Comparison of ENCODE assay signal across 12 mouse cellular contexts in the genomic region with DNA sequence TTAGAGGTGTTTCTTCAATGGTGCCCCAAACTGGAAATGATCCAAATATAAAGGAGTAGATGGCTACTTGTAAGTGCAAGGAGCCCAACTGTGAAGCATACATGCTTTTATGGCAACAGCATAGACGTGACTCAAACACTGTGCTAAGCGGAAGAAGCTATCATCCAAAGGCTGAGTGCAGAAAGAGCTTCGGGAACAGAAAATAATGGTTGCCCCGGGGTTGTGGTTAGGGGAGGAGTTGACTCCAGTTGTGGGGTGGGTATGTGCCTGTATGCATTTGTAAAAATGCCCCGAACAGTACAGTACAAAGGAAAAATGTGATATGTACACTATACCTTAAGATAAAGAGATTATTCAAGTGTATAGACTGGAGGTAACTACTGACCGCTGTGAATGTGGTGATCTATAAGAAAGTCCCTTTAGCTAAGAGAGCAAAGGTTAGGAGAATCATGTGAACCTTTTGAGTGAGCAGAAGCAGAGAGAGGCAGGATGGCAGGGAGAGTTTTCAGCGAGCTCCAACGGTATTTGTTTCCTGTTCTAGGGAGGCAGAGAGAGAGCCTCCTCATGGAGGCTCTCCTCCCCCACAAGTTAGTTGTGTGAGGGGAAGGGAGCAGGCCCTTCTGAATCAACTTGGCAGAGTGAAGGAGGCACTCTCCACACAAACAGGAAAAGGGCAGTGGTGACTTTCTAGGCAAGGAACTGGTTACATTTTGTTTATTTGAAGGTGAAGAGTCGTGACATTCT. TPM values are rescaled to one million over a fixed set of nuclear protein-coding genes. Genes with fewer than 3 reads are reported as not detected.
DNase-seq lines count a peak whose midpoint lies in the region; ATAC-seq and TF ChIP-seq lines count a peak whose summit lies in the region.
"Had no signal": no experiment of that assay in that cellular context is flagged by ENCODE, and none has a peak within 500 bp of the region (broad histone marks: within the 10 kb centered on the region; RNA-seq: fewer than 3 reads in every experiment).

No protein-coding gene starts in this region.

- H3K4me3 ChIP-seq in heart, embryonic 15.5 days = no peak overlapping the region
- H3K4me3 ChIP-seq in heart, embryonic 11.5 days (ENCODE audit: low read depth, low read length) = no peak overlapping the region
- H3K4me3 ChIP-seq in liver, postnatal 0 days (ENCODE audit: low read depth, low read length) = no peak overlapping the region
- H3K4me3 ChIP-seq: neural tube, embryonic 12.5 days had no signal

- WGBS in heart, embryonic 15.5 days = 69% methylated on average over 9 of the region's 9 CpGs
- 76% methylated on average over 9 of the region's 9 CpGs for WGBS in heart, embryonic 11.5 days (ENCODE audit: insufficient replicate concordance)
- WGBS in liver, postnatal 0 days (ENCODE audit: insufficient replicate concordance) = 46% methylated on average over 9 of the region's 9 CpGs

- TF ChIP-seq CTCF in liver, postnatal 0 days (IDR thresholded peaks at IDR 0.05; ENCODE audit: low read depth) = no peak

- ATAC-seq in heart, embryonic 15.5 days (replicated peaks; ENCODE audit: insufficient number of reproducible peaks, insufficient read depth, low FRiP score, low read depth) = no peak
- ATAC-seq in heart, embryonic 11.5 days (replicated peaks; ENCODE audit: insufficient number of reproducible peaks, low FRiP score, low TSS enrichment) = no peak; the same call in 1 of the 2 replicates
- ATAC-seq in granulocyte monocyte progenitor cell, adult 5-6 weeks (replicated peaks; ENCODE audit: poor library complexity, severe bottlenecking) = peak; percentile 52
- peak; percentile 47 for ATAC-seq in liver, postnatal 0 days

- DNase-seq in 3T3-L1 (ENCODE audit: low read depth, low spot score) = peak; percentile 17
- no peak for DNase-seq in liver, postnatal 0 days
- DNase-seq in embryo, embryonic 9.5 days (ENCODE audit: extremely low spot score) = no peak
- DNase-seq in natural killer cell, adult 2 months (ENCODE audit: low spot score in 2 of 2) = no peak
- no peak for DNase-seq in urinary bladder, postnatal 25 days (ENCODE audit: low spot score)
- DNase-seq: cerebellum, adult 2 months; layer of hippocampus, postnatal 36 days; thymus, postnatal 25 days had no signal

- 0 out of 2 replicates have a peak, but pooled peaks cover 5% of the 10 kb centered on the region for H3K4me1 ChIP-seq in heart, embryonic 15.5 days (replicated peaks)
- no peaks in the 10 kb centered on the region for H3K4me1 ChIP-seq in heart, embryonic 11.5 days (ENCODE audit: control insufficient read depth, insufficient read depth, low read length)
- peaks cover 10% of the 10 kb centered on the region for H3K4me1 ChIP-seq in liver, postnatal 0 days (ENCODE audit: insufficient read depth)
- H3K4me1 ChIP-seq: neural tube, embryonic 12.5 days had no signal

- H3K9me3 ChIP-seq in heart, embryonic 15.5 days (replicated peaks) = no peaks in the 10 kb centered on the region
- no peaks in the 10 kb centered on the region for H3K9me3 ChIP-seq in heart, embryonic 11.5 days (replicated peaks; ENCODE audit: control insufficient read depth, low read length)
- no peaks in the 10 kb centered on the region for H3K9me3 ChIP-seq in liver, postnatal 0 days (ENCODE audit: low read length)
- H3K9me3 ChIP-seq: neural tube, embryonic 12.5 days had no signal

- peak overlapping the region; percentile 34; the same call in 1 of the 2 replicates for H3K27ac ChIP-seq in heart, embryonic 15.5 days
- H3K27ac ChIP-seq in heart, embryonic 11.5 days (ENCODE audit: low read depth, low read length) = no peak overlapping the region
- H3K27ac ChIP-seq in liver, postnatal 0 days (ENCODE audit: low read depth) = peak overlapping the region; percentile 55
- H3K27ac ChIP-seq: neural tube, embryonic 12.5 days had no signal

- no peak for TF ChIP-seq EP300 in liver, postnatal 0 days (IDR thresholded peaks at IDR 0.05; ENCODE audit: low read depth)

- H3K4me2 ChIP-seq in heart, embryonic 15.5 days = no peak overlapping the region
- H3K4me2 ChIP-seq in heart, embryonic 11.5 days = no peak overlapping the region
- H3K4me2 ChIP-seq in liver, postnatal 0 days (ENCODE audit: low read depth, low read length) = no peak overlapping the region
- H3K4me2 ChIP-seq: neural tube, embryonic 12.5 days had no signal

- no peak overlapping the region for H3K9ac ChIP-seq in heart, embryonic 15.5 days
- no peak overlapping the region for H3K9ac ChIP-seq in heart, embryonic 11.5 days (ENCODE audit: low read depth, low read length)
- H3K9ac ChIP-seq in liver, postnatal 0 days (replicated peaks) = no peak overlapping the region
- H3K9ac ChIP-seq: neural tube, embryonic 12.5 days had no signal

- H3K27me3 ChIP-seq in heart, embryonic 15.5 days = no peaks in the 10 kb centered on the region
- H3K27me3 ChIP-seq in heart, embryonic 11.5 days (ENCODE audit: control insufficient read depth, insufficient read depth, low read length) = no peaks in the 10 kb centered on the region
- H3K27me3 ChIP-seq in liver, postnatal 0 days (ENCODE audit: insufficient read depth, low read length) = no peaks in the 10 kb centered on the region
- H3K27me3 ChIP-seq: neural tube, embryonic 12.5 days had no signal

- H3K36me3 ChIP-seq in heart, embryonic 15.5 days = no peaks in the 10 kb centered on the region
- H3K36me3 ChIP-seq in heart, embryonic 11.5 days (ENCODE audit: control insufficient read depth, insufficient read depth, low read length) = no peaks in the 10 kb centered on the region
- H3K36me3 ChIP-seq in liver, postnatal 0 days (replicated peaks; ENCODE audit: insufficient read depth, low read length) = no peaks in the 10 kb centered on the region
- H3K36me3 ChIP-seq: neural tube, embryonic 12.5 days had no signal

RNA-seq across cellular contexts. Expression of a gene that starts 23.1 kb away (rescaled TPM):
- polyA plus RNA-seq in heart, embryonic 15.5 days (2015; fragmentation: Nextera tagmentation; extraction: Ambion mirVana) = 3.0 and 3.2 TPM in 2 replicates
- 1.4 and 3.7 TPM in 2 replicates for polyA plus RNA-seq in heart, embryonic 11.5 days (2014; fragmentation: Nextera tagmentation; extraction: Ambion mirVana)
- total RNA-seq in granulocyte monocyte progenitor cell, adult 5-6 weeks (2014; fragmentation: Nextera tagmentation) = not detected in 2 replicates
- 14.9 and 28.1 TPM in 2 replicates for total RNA-seq in granulocyte monocyte progenitor cell, adult 5-6 weeks (2017)
- polyA plus RNA-seq in liver, postnatal 0 days (2015; fragmentation: Nextera tagmentation; extraction: Ambion mirVana) = 3.0 and 4.1 TPM in 2 replicates

Comparison
In these comparisons a context has a peak if more than half of its experiments do, and no peak if none do; other contexts are left out.
1. ATAC-seq: peak in granulocyte monocyte progenitor cell, adult 5-6 weeks (single experiment) and liver, postnatal 0 days (single experiment); none in heart, embryonic 15.5 days (single experiment) and heart, embryonic 11.5 days (single experiment).